Mouse (Mus musculus) olfactory bulb, adult 2 months (tissue): Measurements from ENCODE around the gene Lias. TPM values are rescaled to one million over a fixed set of nuclear protein-coding genes. Genes with fewer than 3 reads are reported as not detected.

Source experiments
- H3K27ac ChIP-seq: fragments of 200-500 bp; 2 replicates; pipeline ENCODE4 v1.5.1; 2012; ENCODE audit warnings: low read depth, low read length; ENCODE audit not compliant: insufficient read depth
- H3K4me1 ChIP-seq: fragments of 200-500 bp; 2 replicates; pipeline ENCODE4 v1.6.1; 2012; ENCODE audit warnings: low read length; ENCODE audit not compliant: control insufficient read depth, insufficient read depth
- H3K4me3 ChIP-seq: fragments of 200-500 bp; 2 replicates; pipeline ENCODE4 v1.5.1; 2012; ENCODE audit warnings: mild to moderate bottlenecking, low read depth, low read length, moderate library complexity; ENCODE audit not compliant: insufficient read depth
- CTCF ChIP-seq: fragments of 200-500 bp; IDR thresholded peaks from 2 replicates; pipeline ENCODE4 v1.5.1; 2012; ENCODE audit warnings: low read depth, mild to moderate bottlenecking, low read length, moderate library complexity; ENCODE audit not compliant: insufficient read depth
- POLR2A ChIP-seq: fragments of 200-500 bp; IDR thresholded peaks from 2 replicates; pipeline ENCODE4 v1.6.1; 2012; ENCODE audit warnings: mild to moderate bottlenecking, low read depth, low read length, moderate library complexity; ENCODE audit not compliant: insufficient read depth
- WGBS: fragments of 180-500 bp; shearing (Covaris S2); methylation state at CpG from one replicate; pipeline ENCODE4 v1.1.7; 2018; 5-methylcytosine and 5-hydroxymethylcytosine counted together
- polyA plus RNA-seq: library from polyadenylated mRNA; stranded (reverse); fragments of >200 nt; gene quantifications from 2 replicates; pipeline ENCODE4 v1.2.4, GENCODE M21; 2012; ENCODE audit warnings: low replicate concordance; ENCODE audit not compliant: missing spikeins, insufficient read depth, insufficient read length

The Lias gene
- polyA plus RNA-seq, 1 experiment: not detected

GRCm38 (mm10) chr5:65419136-65419535 lies 27.8 kb downstream of the Lias start:
- Histone ChIP-seq H3K4me3 (no peak overlapping the region), H3K27ac (no peak overlapping the region), H3K4me1 (peaks cover 20% of the 10 kb centered on the region)
- TF ChIP-seq POLR2A (no peak), CTCF (no peak)
- 59% methylated on average over 10 of the region's 10 CpGs for WGBS

DNA sequence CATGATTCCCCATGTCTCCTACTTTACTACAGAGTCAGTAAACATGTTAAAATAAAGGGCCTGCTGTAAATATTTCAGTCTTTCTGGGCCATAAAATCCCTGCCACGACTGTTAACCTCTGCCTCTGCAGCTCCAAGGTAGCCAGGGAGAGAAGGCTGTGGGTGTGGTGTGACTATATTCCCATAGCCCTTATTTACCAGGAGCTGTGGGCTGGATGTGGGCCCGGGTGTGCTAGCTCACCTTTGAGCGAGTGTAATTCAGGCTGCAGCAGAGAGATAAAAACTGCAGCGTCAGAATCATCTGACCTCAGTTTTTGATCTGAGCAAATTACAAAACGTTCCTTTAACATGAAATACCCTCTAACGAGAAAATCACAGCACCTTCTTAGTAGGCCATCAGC lies 29.5 kb downstream of the Lias start:
- 72% methylated on average over 6 of the region's 6 CpGs for WGBS
- TF ChIP-seq POLR2A (no peak), CTCF (no peak)
- no peak overlapping the region for H3K27ac ChIP-seq
- H3K4me1 ChIP-seq: peaks cover 17% of the 10 kb centered on the region
- no peak overlapping the region for H3K4me3 ChIP-seq

GRCm38 (mm10) chr5:65422803-65423202 lies 31.5 kb downstream of the Lias start:
- 95% methylated on average over 8 of the region's 8 CpGs for WGBS

GRCm38 (mm10) chr5:65424215-65424614 lies 32.9 kb downstream of the Lias start:
- WGBS: 87% methylated on average over 6 of the region's 6 CpGs
- Histone ChIP-seq H3K27ac (no peak overlapping the region), H3K4me3 (no peak overlapping the region), H3K4me1 (no peaks in the 10 kb centered on the region)
- TF ChIP-seq CTCF (no peak), POLR2A (no peak)

More at GRCm38 (mm10) chr5:65422803-65423202, 31.5 kb downstream of the Lias start:
- Histone ChIP-seq H3K4me3 (no peak overlapping the region), H3K4me1 (peaks cover 4% of the 10 kb centered on the region), H3K27ac (no peak overlapping the region)
- no peak for TF ChIP-seq POLR2A
- no peak for TF ChIP-seq CTCF

GRCm38 (mm10) chr5:65425251-65425650 lies 34.0 kb downstream of the Lias start:
- 92% methylated on average over 5 of the region's 5 CpGs for WGBS
- Histone ChIP-seq H3K4me1 (no peaks in the 10 kb centered on the region), H3K4me3 (no peak overlapping the region)

DNA sequence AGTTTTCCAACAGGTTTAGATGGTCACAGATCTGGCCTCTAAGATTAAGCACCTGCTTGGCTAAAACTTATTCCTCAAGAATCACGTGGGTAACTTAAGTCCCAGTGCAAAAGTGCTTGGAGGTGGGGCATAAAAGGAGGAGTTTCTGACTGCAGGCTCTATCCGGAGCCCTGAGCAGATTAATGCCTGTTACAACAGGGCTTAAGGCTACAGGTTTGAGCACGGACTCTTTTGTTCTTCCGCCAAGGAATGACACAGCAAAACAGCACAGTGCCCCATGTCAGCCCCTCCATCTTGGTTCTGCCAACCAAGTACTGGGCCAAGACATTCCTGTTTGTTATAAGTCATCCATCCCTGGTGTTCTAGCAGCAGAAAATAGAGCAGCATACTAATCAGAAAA lies 37.0 kb downstream of the Lias start:
- no peaks in the 10 kb centered on the region for H3K4me1 ChIP-seq
- TF ChIP-seq POLR2A: no peak
- no peak for TF ChIP-seq CTCF
- H3K27ac ChIP-seq: no peak overlapping the region
- H3K4me3 ChIP-seq: no peak overlapping the region
- WGBS: 38% methylated on average over 4 of the region's 4 CpGs

More at GRCm38 (mm10) chr5:65425251-65425650, 34.0 kb downstream of the Lias start:
- H3K27ac ChIP-seq: no peak overlapping the region
- TF ChIP-seq POLR2A (no peak), CTCF (no peak)

GRCm38 (mm10) chr5:65429441-65429840 lies 38.1 kb downstream of the Lias start:
- Histone ChIP-seq H3K4me1 (no peaks in the 10 kb centered on the region), H3K27ac (no peak overlapping the region), H3K4me3 (no peak overlapping the region)
- 89% methylated on average over 5 of the region's 5 CpGs for WGBS
- TF ChIP-seq CTCF: no peak
- TF ChIP-seq POLR2A: no peak

GRCm38 (mm10) chr5:65434471-65435362 lies 43.4 kb downstream of the Lias start:
- no peaks in the 10 kb centered on the region for H3K4me1 ChIP-seq
- H3K4me3 ChIP-seq: peak overlapping the region; percentile 88
- no peak overlapping the region for H3K27ac ChIP-seq
- no peak for TF ChIP-seq POLR2A
- TF ChIP-seq CTCF: no peak
- 3% methylated on average over 15 of the region's 15 CpGs for WGBS

GRCm38 (mm10) chr5:65435363-65435805 lies 44.1 kb downstream of the Lias start:
- under 1% methylated on average over 47 of the region's 47 CpGs for WGBS
- Histone ChIP-seq H3K27ac (no peak overlapping the region), H3K4me3 (peak overlapping the region; percentile 88), H3K4me1 (no peaks in the 10 kb centered on the region)
- TF ChIP-seq CTCF (no peak), POLR2A (no peak; the same call in none of the 2 replicates)
